Mouse (Mus musculus) CH12.LX (cell line): Measurements from ENCODE around the gene Eml2.
"Not testable (repeated sequence)": the region's sequence is repeated elsewhere in the genome, so short reads cannot be mapped to it uniquely, and the experiment has no call there.

ENCODE experiments used
- BHLHE40 ChIP-seq: IDR thresholded peaks from 2 replicates; pipeline ENCODE4 v1.6.1; 2011; ENCODE audit warnings: mild to moderate bottlenecking, low read depth, low read length, improper control_type of control experiment
- CTCF ChIP-seq, 2 experiments: IDR thresholded peaks in 1 of 2; conservative IDR thresholded peaks in 1 of 2; 2 replicates each; pipeline ENCODE4 v1.5.1; 2011 to 2012; ENCODE audit warnings: low read depth in 2 of 2, low read length in 2 of 2, improper control_type of control experiment in 1 of 2, inconsistent platforms in 1 of 2, mild to moderate bottlenecking in 1 of 2, moderate library complexity in 1 of 2
- EP300 ChIP-seq: IDR thresholded peaks from 2 replicates; pipeline ENCODE4 v1.6.1; 2011; ENCODE audit warnings: low read length, improper control_type of control experiment
- GABPA ChIP-seq: IDR thresholded peaks from 2 replicates; pipeline ENCODE4 v1.6.1; 2012; ENCODE audit warnings: low read depth, low read length, improper control_type of control experiment, inconsistent platforms; ENCODE audit not compliant: insufficient replicate concordance
- KAT2A ChIP-seq: IDR thresholded peaks from 2 replicates; pipeline ENCODE4 v1.6.1; 2012; ENCODE audit warnings: low read length, improper control_type of control experiment, inconsistent platforms; ENCODE audit not compliant: insufficient replicate concordance
- MAFK ChIP-seq: IDR thresholded peaks from 2 replicates; pipeline ENCODE4 v1.6.1; 2011; ENCODE audit warnings: low read length, improper control_type of control experiment; ENCODE audit not compliant: insufficient replicate concordance
- MAZ ChIP-seq: IDR thresholded peaks from 2 replicates; pipeline ENCODE4 v1.6.1; 2012; ENCODE audit warnings: low read depth, mild to moderate bottlenecking, inconsistent platforms, low read length, improper control_type of control experiment, moderate library complexity
- MYC ChIP-seq: IDR thresholded peaks from 2 replicates; pipeline ENCODE4 v1.6.1; 2011; ENCODE audit warnings: low read depth, mild to moderate bottlenecking, improper control_type of control experiment, low read length
- NRF1 ChIP-seq: IDR thresholded peaks from 2 replicates; pipeline ENCODE4 v1.6.1; 2014; ENCODE audit warnings: low read depth, mild to moderate bottlenecking, inconsistent platforms, low read length, improper control_type of control experiment, moderate library complexity
- POLR2A ChIP-seq: IDR thresholded peaks from 2 replicates; pipeline ENCODE4 v1.6.1; 2011; ENCODE audit warnings: low read depth, mild to moderate bottlenecking, improper control_type of control experiment, low read length
- TCF12 ChIP-seq: IDR thresholded peaks from 2 replicates; pipeline ENCODE4 v1.6.1; 2014; ENCODE audit warnings: low read depth, mild to moderate bottlenecking, inconsistent platforms, low read length, improper control_type of control experiment
- USF2 ChIP-seq: conservative IDR thresholded peaks from 2 replicates; pipeline ENCODE4 v1.6.1; 2011; ENCODE audit warnings: low read depth, low read length, improper control_type of control experiment
- ZKSCAN1 ChIP-seq: IDR thresholded peaks from 2 replicates; pipeline ENCODE4 v1.6.1; 2012; ENCODE audit warnings: low read depth, inconsistent platforms, low read length, improper control_type of control experiment, borderline replicate concordance
- ZNF384 ChIP-seq: IDR thresholded peaks from 2 replicates; pipeline ENCODE4 v1.6.1; 2012; ENCODE audit warnings: low read depth, low read length, improper control_type of control experiment, inconsistent platforms

DNA sequence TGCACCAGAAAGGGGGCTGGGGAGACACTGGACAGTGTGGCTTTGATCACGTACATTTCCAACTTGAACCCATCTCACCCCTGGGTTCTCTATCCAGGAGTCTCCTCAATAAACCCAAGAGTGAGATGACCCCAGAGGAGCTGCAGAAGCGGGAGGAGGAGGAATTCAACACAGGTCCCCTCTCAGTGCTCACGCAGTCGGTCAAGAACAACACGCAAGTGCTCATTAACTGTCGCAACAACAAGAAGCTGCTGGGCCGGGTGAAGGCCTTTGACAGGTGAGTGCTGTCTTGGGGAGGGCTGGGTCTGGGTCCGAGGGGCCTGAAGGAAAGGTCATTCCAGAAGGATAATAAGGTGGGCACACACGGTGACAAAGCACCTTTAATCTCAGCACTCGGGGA is 25.1 kb upstream of the Eml2 start:
- not testable (repeated sequence) for TF ChIP-seq USF2; GABPA; CTCF (conservative IDR thresholded peaks at IDR 0.05 in 1 of 2, IDR thresholded peaks at IDR 0.05 in 1 of 2; ENCODE audit: low read depth in 2 of 2, low read length in 2 of 2); MAFK; NRF1; ZKSCAN1; MYC; POLR2A; KAT2A; EP300; MAZ; ZNF384; BHLHE40; TCF12
